Mouse (Mus musculus): ENCODE measurements at regions not wholly inside any gene's neighbourhood (a gene's known extent, or its start where the extent isn't known, plus 50 kb on each side); places are given as distances from the start of the nearest gene placed in this dataset.

GRCm38 (mm10) chr19:33061006-33061405 lies 303.7 kb downstream of the Pten start:
- TF ChIP-seq CTCF (IDR thresholded peaks at IDR 0.05; ENCODE audit: insufficient read depth, low read length) (no peak), POLR2A (IDR thresholded peaks at IDR 0.05; ENCODE audit: borderline replicate concordance, extremely low read depth, low read depth, low read length) (no peak)
